Mouse (Mus musculus): Measurements from ENCODE around the gene Mfsd4a.

DNA sequence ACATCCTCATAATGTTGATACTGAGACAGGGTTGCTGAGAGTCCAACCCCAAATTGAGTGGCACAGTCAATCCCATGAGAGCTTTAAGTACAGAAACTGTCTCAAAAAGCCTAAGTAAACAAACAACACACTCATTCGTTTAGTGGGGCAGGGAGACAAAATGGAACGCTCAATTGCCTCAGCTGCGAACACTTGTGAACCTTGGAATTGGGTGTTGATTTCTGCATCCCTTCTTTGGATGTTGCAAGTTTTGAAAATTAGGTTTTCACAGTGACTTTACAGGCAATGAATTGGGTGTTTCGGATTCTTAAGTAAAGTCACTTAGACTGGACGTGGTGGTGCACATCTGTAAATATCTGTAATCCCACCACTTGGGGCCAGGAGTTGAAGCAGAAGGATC is 61.1 kb downstream of the Mfsd4a start:
- no peak for TF ChIP-seq CTCF (conservative IDR thresholded peaks at IDR 0.05; ENCODE audit: low read length)
- TF ChIP-seq POU5F1 (IDR thresholded peaks at IDR 0.05; ENCODE audit: borderline replicate concordance, low read length) = no peak
- no peak for TF ChIP-seq NANOG (IDR thresholded peaks at IDR 0.05; ENCODE audit: borderline replicate concordance, low read length)

All from E14TG2a.4 (cell line).